Mouse (Mus musculus) bone marrow, adult 2 months (tissue): Measurements from ENCODE around the gene Rrp15.

Experiments used
- CTCF ChIP-seq: fragments of 200-500 bp; IDR thresholded peaks from 2 replicates; pipeline ENCODE4 v1.5.1; 2011; ENCODE audit warnings: low read length, control low read depth; ENCODE audit not compliant: control insufficient read depth, insufficient read depth
- POLR2A ChIP-seq: fragments of 200-500 bp; IDR thresholded peaks from 2 replicates; pipeline ENCODE4 v1.6.1; 2011; ENCODE audit warnings: low read depth, mild to moderate bottlenecking, control low read depth, low read length, borderline replicate concordance; ENCODE audit not compliant: control insufficient read depth

- TF ChIP-seq CTCF (no peak), POLR2A (no peak)
Observed at GRCm38 (mm10) chr1:186721166-186721565, 28.0 kb downstream of the Rrp15 start.
